21 mouse cellular contexts compared by ENCODE assay signal in genomic region chr19:46952986-46953385, GRCm38 (mm10).
DNase-seq lines count a peak whose midpoint lies in the region; ATAC-seq and TF ChIP-seq lines count a peak whose summit lies in the region.
"Had no signal": no experiment of that assay in that cellular context is flagged by ENCODE, and none has a peak within 500 bp of the region (broad histone marks: within the 10 kb centered on the region; RNA-seq: fewer than 3 reads in every experiment).

No protein-coding gene starts in this region.

- TF ChIP-seq EP300 in lung, postnatal 0 days (IDR thresholded peaks at IDR 0.05) = no peak

- no peaks in the 10 kb centered on the region for H3K9me3 ChIP-seq in forebrain, embryonic 16.5 days (ENCODE audit: control insufficient read depth, low read length)
- H3K9me3 ChIP-seq in forebrain, embryonic 13.5 days (replicated peaks) = no peaks in the 10 kb centered on the region
- no peaks in the 10 kb centered on the region for H3K9me3 ChIP-seq in heart, embryonic 13.5 days
- H3K9me3 ChIP-seq in heart, embryonic 10.5 days = no peaks in the 10 kb centered on the region
- no peaks in the 10 kb centered on the region for H3K9me3 ChIP-seq in lung, embryonic 14.5 days (ENCODE audit: low read depth, low read length)
- H3K9me3 ChIP-seq in lung, postnatal 0 days (ENCODE audit: low read length) = no peaks in the 10 kb centered on the region
- H3K9me3 ChIP-seq: hindbrain, embryonic 13.5 days; kidney, embryonic 15.5 days; liver, embryonic 13.5 days had no signal

- no peaks in the 10 kb centered on the region for H3K27me3 ChIP-seq in forebrain, embryonic 16.5 days (replicated peaks; ENCODE audit: control insufficient read depth, insufficient read depth, low read length)
- H3K27me3 ChIP-seq in forebrain, embryonic 13.5 days = no peaks in the 10 kb centered on the region
- H3K27me3 ChIP-seq in heart, embryonic 13.5 days (replicated peaks) = no peaks in the 10 kb centered on the region
- no peaks in the 10 kb centered on the region for H3K27me3 ChIP-seq in heart, embryonic 10.5 days (ENCODE audit: insufficient read depth, poor library complexity, severe bottlenecking)
- no peaks in the 10 kb centered on the region for H3K27me3 ChIP-seq in lung, embryonic 14.5 days (ENCODE audit: insufficient read depth, low read length)
- no peaks in the 10 kb centered on the region for H3K27me3 ChIP-seq in lung, postnatal 0 days (replicated peaks; ENCODE audit: insufficient read depth, low read length)
- H3K27me3 ChIP-seq: hindbrain, embryonic 13.5 days; kidney, embryonic 15.5 days; liver, embryonic 13.5 days had no signal

- H3K4me2 ChIP-seq in forebrain, embryonic 16.5 days (ENCODE audit: low read length) = no peak overlapping the region
- H3K4me2 ChIP-seq in forebrain, embryonic 13.5 days = no peak overlapping the region
- H3K4me2 ChIP-seq in heart, embryonic 13.5 days = no peak overlapping the region
- H3K4me2 ChIP-seq in lung, embryonic 14.5 days = no peak overlapping the region
- no peak overlapping the region for H3K4me2 ChIP-seq in lung, postnatal 0 days (replicated peaks; ENCODE audit: low read depth, low read length)
- H3K4me2 ChIP-seq: hindbrain, embryonic 13.5 days; kidney, embryonic 15.5 days; liver, embryonic 13.5 days; midbrain, embryonic 11.5 days had no signal

- 0 out of 2 replicates have a peak, but pooled peaks cover 4% of the 10 kb centered on the region for H3K36me3 ChIP-seq in forebrain, embryonic 16.5 days (ENCODE audit: control insufficient read depth, insufficient read depth)
- H3K36me3 ChIP-seq in forebrain, embryonic 13.5 days (ENCODE audit: poor library complexity, severe bottlenecking) = peaks cover 28% of the 10 kb centered on the region
- peaks cover 48% of the 10 kb centered on the region for H3K36me3 ChIP-seq in heart, embryonic 13.5 days
- H3K36me3 ChIP-seq in heart, embryonic 10.5 days = peaks cover 18% of the 10 kb centered on the region
- peaks cover 25% of the 10 kb centered on the region for H3K36me3 ChIP-seq in lung, embryonic 14.5 days (ENCODE audit: insufficient read depth)
- H3K36me3 ChIP-seq in lung, postnatal 0 days (ENCODE audit: insufficient read depth, low read length) = 0 out of 2 replicates have a peak, but pooled peaks cover 5% of the 10 kb centered on the region

- ATAC-seq in forebrain, embryonic 16.5 days = no peak
- ATAC-seq in forebrain, embryonic 13.5 days = no peak
- no peak for ATAC-seq in heart, embryonic 13.5 days (ENCODE audit: extremely low read depth, insufficient number of reproducible peaks, low FRiP score, low TSS enrichment)
- ATAC-seq in lung, embryonic 14.5 days (ENCODE audit: insufficient read depth) = no peak; the same call in 1 of the 2 replicates
- ATAC-seq in lung, postnatal 0 days = no peak

- peaks cover 4% of the 10 kb centered on the region for H3K4me1 ChIP-seq in forebrain, embryonic 16.5 days (replicated peaks; ENCODE audit: control insufficient read depth, insufficient read depth, low read length)
- 0 out of 2 replicates have a peak, but pooled peaks cover under 1% of the 10 kb centered on the region for H3K4me1 ChIP-seq in forebrain, embryonic 13.5 days
- H3K4me1 ChIP-seq in heart, embryonic 13.5 days = peaks cover 43% of the 10 kb centered on the region
- peaks cover 7% of the 10 kb centered on the region; the same call in 1 of the 2 replicates for H3K4me1 ChIP-seq in heart, embryonic 10.5 days
- 0 out of 2 replicates have a peak, but pooled peaks cover 4% of the 10 kb centered on the region for H3K4me1 ChIP-seq in lung, embryonic 14.5 days (ENCODE audit: insufficient read depth)
- no peaks in the 10 kb centered on the region for H3K4me1 ChIP-seq in lung, postnatal 0 days (ENCODE audit: insufficient read depth, low read depth, low read length)
- H3K4me1 ChIP-seq: kidney, embryonic 15.5 days had no signal

- H3K4me3 ChIP-seq in forebrain, embryonic 16.5 days (replicated peaks; ENCODE audit: low read length) = no peak overlapping the region
- no peak overlapping the region for H3K4me3 ChIP-seq in forebrain, embryonic 13.5 days
- no peak overlapping the region for H3K4me3 ChIP-seq in heart, embryonic 13.5 days
- no peak overlapping the region for H3K4me3 ChIP-seq in heart, embryonic 10.5 days
- no peak overlapping the region for H3K4me3 ChIP-seq in lung, embryonic 14.5 days (ENCODE audit: low read depth, low read length)
- H3K4me3 ChIP-seq in lung, postnatal 0 days (ENCODE audit: low read depth, low read length) = no peak overlapping the region
- H3K4me3 ChIP-seq: hindbrain, embryonic 13.5 days; kidney, embryonic 15.5 days; liver, embryonic 13.5 days had no signal

- 69% methylated on average over 5 of the region's 5 CpGs for WGBS in forebrain, embryonic 16.5 days
- WGBS in forebrain, embryonic 13.5 days = 77% methylated on average over 5 of the region's 5 CpGs
- WGBS in heart, embryonic 13.5 days = 68% methylated on average over 5 of the region's 5 CpGs
- WGBS in heart, embryonic 10.5 days = 73% methylated on average over 5 of the region's 5 CpGs
- whole genome bisulfite sequencing in lung, embryonic 14.5 days = 68% methylated on average over 5 of the region's 5 CpGs
- WGBS in lung, postnatal 0 days = 57% methylated on average over 5 of the region's 5 CpGs

- peak overlapping the region; percentile 33; the same call in 1 of the 2 replicates for H3K27ac ChIP-seq in forebrain, embryonic 16.5 days (ENCODE audit: low read length)
- H3K27ac ChIP-seq in forebrain, embryonic 13.5 days = no peak overlapping the region
- H3K27ac ChIP-seq in heart, embryonic 13.5 days (replicated peaks) = peak overlapping the region; percentile 20; the same call in 1 of the 2 replicates
- no peak overlapping the region for H3K27ac ChIP-seq in heart, embryonic 10.5 days
- H3K27ac ChIP-seq in lung, embryonic 14.5 days (ENCODE audit: low read depth) = peak overlapping the region; percentile 75; the same call in 1 of the 2 replicates
- H3K27ac ChIP-seq in lung, postnatal 0 days (ENCODE audit: low read length) = no peak overlapping the region
- H3K27ac ChIP-seq: hindbrain, embryonic 13.5 days; kidney, embryonic 15.5 days; liver, embryonic 13.5 days had no signal

- TF ChIP-seq CTCF in lung, embryonic 14.5 days (IDR thresholded peaks at IDR 0.05; ENCODE audit: low read depth) = no peak
- no peak for TF ChIP-seq CTCF in lung, postnatal 0 days (IDR thresholded peaks at IDR 0.05)

- no peak overlapping the region for H3K9ac ChIP-seq in forebrain, embryonic 16.5 days (replicated peaks; ENCODE audit: low read depth, low read length)
- no peak overlapping the region for H3K9ac ChIP-seq in forebrain, embryonic 13.5 days
- no peak overlapping the region for H3K9ac ChIP-seq in heart, embryonic 13.5 days
- no peak overlapping the region for H3K9ac ChIP-seq in lung, embryonic 14.5 days
- no peak overlapping the region for H3K9ac ChIP-seq in lung, postnatal 0 days (replicated peaks; ENCODE audit: low read depth)
- H3K9ac ChIP-seq: hindbrain, embryonic 13.5 days; kidney, embryonic 15.5 days; liver, embryonic 13.5 days had no signal

- DNase-seq in heart, embryonic 10.5 days (ENCODE audit: low spot score) = no peak
- no peak for DNase-seq in lung, embryonic 14.5 days
- DNase-seq in lung, postnatal 0 days (ENCODE audit: low spot score) = no peak
- DNase-seq in 3T3-L1 (ENCODE audit: low read depth, low spot score) = peak; percentile 57
- no peak for DNase-seq in cerebellum, adult 8-10 months
- DNase-seq: cerebellum, adult 2 months; heart, postnatal 14 days; kidney, adult 11 months; left cerebral cortex, postnatal 4 days; liver, embryonic 13.5 days; lung, adult 2 months; retina, postnatal 1 day; right cerebral cortex, postnatal 25 days; thymus, adult 18-20 months; thymus, postnatal 36 days had no signal

Comparison
In these comparisons a context has a peak if more than half of its experiments do, and no peak if none do; other contexts are left out.
1. H3K27ac ChIP-seq: peak in forebrain, embryonic 16.5 days (single experiment), heart, embryonic 13.5 days (single experiment) and lung, embryonic 14.5 days (single experiment); none in forebrain, embryonic 13.5 days (single experiment), heart, embryonic 10.5 days (single experiment) and lung, postnatal 0 days (single experiment).